Mouse (Mus musculus): ENCODE data around the gene Mepce. TPM values are rescaled to one million over a fixed set of nuclear protein-coding genes. Genes with fewer than 3 reads are reported as not detected.

The Mepce gene
- polyA plus RNA-seq, 1 experiment from 2014 or later: 17.0 TPM

GRCm38 (mm10) chr5:137800917-137801316 lies 13.5 kb upstream of the Mepce start:
- H3K27ac ChIP-seq (ENCODE audit: low read depth, low read length): no peak overlapping the region
- H3K4me2 ChIP-seq (ENCODE audit: low read depth, low read length): no peak overlapping the region
- 86% methylated on average over 3 of the region's 3 CpGs for WGBS
- H3K9ac ChIP-seq (replicated peaks; ENCODE audit: low read depth, low read length): no peak overlapping the region
- H3K4me1 ChIP-seq (ENCODE audit: control insufficient read depth, insufficient read depth, low read length): no peaks in the 10 kb centered on the region
- no peak for ATAC-seq (ENCODE audit: low read depth)
- H3K9me3 ChIP-seq (ENCODE audit: control insufficient read depth, low read length): no peaks in the 10 kb centered on the region
- no peaks in the 10 kb centered on the region for H3K27me3 ChIP-seq (ENCODE audit: control insufficient read depth, insufficient read depth, low read length)
- H3K4me3 ChIP-seq (ENCODE audit: low read depth, low read length): no peak overlapping the region
- H3K36me3 ChIP-seq (ENCODE audit: control insufficient read depth, insufficient read depth, low read length): no peaks in the 10 kb centered on the region

- WGBS: 73% methylated on average over 3 of the region's 3 CpGs
- H3K36me3 ChIP-seq (ENCODE audit: control insufficient read depth, insufficient read depth, low read length): no peaks in the 10 kb centered on the region
- no peak for ATAC-seq (ENCODE audit: low read depth)
- H3K9ac ChIP-seq (replicated peaks; ENCODE audit: low read depth, low read length): no peak overlapping the region
- H3K4me3 ChIP-seq (ENCODE audit: low read depth, low read length): no peak overlapping the region
- H3K27ac ChIP-seq (ENCODE audit: low read depth, low read length): no peak overlapping the region
- H3K9me3 ChIP-seq (ENCODE audit: control insufficient read depth, low read length): no peaks in the 10 kb centered on the region
- no peak overlapping the region for H3K4me2 ChIP-seq (ENCODE audit: low read depth, low read length)
- H3K27me3 ChIP-seq (ENCODE audit: control insufficient read depth, insufficient read depth, low read length): no peaks in the 10 kb centered on the region
- H3K4me1 ChIP-seq (ENCODE audit: control insufficient read depth, insufficient read depth, low read length): no peaks in the 10 kb centered on the region
These were observed 9.2 kb upstream of the Mepce start for GRCm38 (mm10) chr5:137796606-137797005.

- H3K27ac ChIP-seq (ENCODE audit: low read depth, low read length): no peak overlapping the region
- no peaks in the 10 kb centered on the region for H3K36me3 ChIP-seq (ENCODE audit: control insufficient read depth, insufficient read depth, low read length)
- no peak for ATAC-seq (ENCODE audit: low read depth)
- no peaks in the 10 kb centered on the region for H3K4me1 ChIP-seq (ENCODE audit: control insufficient read depth, insufficient read depth, low read length)
- H3K9me3 ChIP-seq (ENCODE audit: control insufficient read depth, low read length): no peaks in the 10 kb centered on the region
- no peak overlapping the region for H3K4me3 ChIP-seq (ENCODE audit: low read depth, low read length)
- H3K27me3 ChIP-seq (ENCODE audit: control insufficient read depth, insufficient read depth, low read length): no peaks in the 10 kb centered on the region
- H3K9ac ChIP-seq (replicated peaks; ENCODE audit: low read depth, low read length): no peak overlapping the region
- no peak overlapping the region for H3K4me2 ChIP-seq (ENCODE audit: low read depth, low read length)
These were observed 4.1 kb upstream of the Mepce start for GRCm38 (mm10) chr5:137791553-137791952.

DNA sequence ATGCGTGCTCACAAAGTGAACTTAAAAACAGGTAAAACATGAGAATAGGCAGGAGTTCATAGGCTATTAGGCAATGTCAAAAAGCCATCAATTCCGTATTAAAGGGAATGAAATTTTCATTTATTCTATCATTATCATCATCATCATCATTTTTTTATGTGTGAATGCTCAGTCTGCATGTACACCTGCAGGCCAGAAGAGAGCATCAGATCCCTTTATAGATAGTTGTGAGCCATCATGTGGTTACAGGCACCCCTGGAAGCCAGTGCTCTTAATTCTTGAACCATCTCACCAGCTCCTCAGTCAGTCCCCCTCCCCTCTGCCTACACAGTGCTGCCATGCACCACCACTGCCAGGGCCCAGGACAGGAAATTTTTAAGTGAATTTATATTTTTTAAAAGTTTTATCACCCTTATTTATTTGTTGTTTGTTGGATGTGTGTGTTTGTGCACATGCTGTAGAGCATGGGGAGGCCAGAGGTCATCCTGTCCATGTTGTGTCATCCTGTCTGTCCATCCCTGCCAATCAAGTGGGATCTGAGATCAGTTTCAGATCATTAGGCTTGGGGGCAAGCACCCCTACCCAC lies 1.6 kb upstream of the Mepce start:
- ATAC-seq (ENCODE audit: low read depth): no peak
- no peaks in the 10 kb centered on the region for H3K9me3 ChIP-seq (ENCODE audit: control insufficient read depth, low read length)
- WGBS: 92% methylated on average over 2 of the region's 2 CpGs
- peaks cover 7% of the 10 kb centered on the region; the same call in 1 of the 2 replicates for H3K36me3 ChIP-seq (ENCODE audit: control insufficient read depth, insufficient read depth, low read length)
- H3K4me1 ChIP-seq (ENCODE audit: control insufficient read depth, insufficient read depth, low read length): peaks cover 12% of the 10 kb centered on the region
- no peak overlapping the region for H3K9ac ChIP-seq (replicated peaks; ENCODE audit: low read depth, low read length)
- H3K4me2 ChIP-seq (ENCODE audit: low read depth, low read length): no peak overlapping the region
- no peaks in the 10 kb centered on the region for H3K27me3 ChIP-seq (ENCODE audit: control insufficient read depth, insufficient read depth, low read length)
- H3K27ac ChIP-seq (ENCODE audit: low read depth, low read length): no peak overlapping the region
- no peak overlapping the region for H3K4me3 ChIP-seq (ENCODE audit: low read depth, low read length)

GRCm38 (mm10) chr5:137788171-137788570 lies 716 bp upstream of the Mepce start:
- H3K36me3 ChIP-seq (ENCODE audit: control insufficient read depth, insufficient read depth, low read length): peaks cover 7% of the 10 kb centered on the region; the same call in 1 of the 2 replicates
- H3K4me2 ChIP-seq (ENCODE audit: low read depth, low read length): peak overlapping the region; percentile 76
- peak overlapping the region; percentile 82; the same call in 1 of the 2 replicates for H3K4me3 ChIP-seq (ENCODE audit: low read depth, low read length)
- H3K27ac ChIP-seq (ENCODE audit: low read depth, low read length): no peak overlapping the region
- no peak overlapping the region for H3K9ac ChIP-seq (replicated peaks; ENCODE audit: low read depth, low read length)
- H3K27me3 ChIP-seq (ENCODE audit: control insufficient read depth, insufficient read depth, low read length): no peaks in the 10 kb centered on the region
- 72% methylated on average over 24 of the region's 24 CpGs for WGBS
- peaks cover 21% of the 10 kb centered on the region for H3K4me1 ChIP-seq (ENCODE audit: control insufficient read depth, insufficient read depth, low read length)
- no peaks in the 10 kb centered on the region for H3K9me3 ChIP-seq (ENCODE audit: control insufficient read depth, low read length)
- no peak for ATAC-seq (ENCODE audit: low read depth)

- H3K4me2 ChIP-seq (ENCODE audit: low read depth, low read length): peak overlapping the region; percentile 76
- peak overlapping the region; percentile 85 for H3K9ac ChIP-seq (replicated peaks; ENCODE audit: low read depth, low read length)
- H3K4me1 ChIP-seq (ENCODE audit: control insufficient read depth, insufficient read depth, low read length): peaks cover 24% of the 10 kb centered on the region
- no peaks in the 10 kb centered on the region for H3K9me3 ChIP-seq (ENCODE audit: control insufficient read depth, low read length)
- peak overlapping the region; percentile 82 for H3K4me3 ChIP-seq (ENCODE audit: low read depth, low read length)
- no peaks in the 10 kb centered on the region for H3K27me3 ChIP-seq (ENCODE audit: control insufficient read depth, insufficient read depth, low read length)
- WGBS: under 1% methylated on average over 78 of the region's 79 CpGs
- peak overlapping the region; percentile 97 for H3K27ac ChIP-seq (ENCODE audit: low read depth, low read length)
- H3K36me3 ChIP-seq (ENCODE audit: control insufficient read depth, insufficient read depth, low read length): peaks cover 19% of the 10 kb centered on the region; the same call in 1 of the 2 replicates
- peak; percentile 80 for ATAC-seq (ENCODE audit: low read depth)
These were observed 1.1 kb downstream of the Mepce start for GRCm38 (mm10) chr5:137786109-137786942.

DNA sequence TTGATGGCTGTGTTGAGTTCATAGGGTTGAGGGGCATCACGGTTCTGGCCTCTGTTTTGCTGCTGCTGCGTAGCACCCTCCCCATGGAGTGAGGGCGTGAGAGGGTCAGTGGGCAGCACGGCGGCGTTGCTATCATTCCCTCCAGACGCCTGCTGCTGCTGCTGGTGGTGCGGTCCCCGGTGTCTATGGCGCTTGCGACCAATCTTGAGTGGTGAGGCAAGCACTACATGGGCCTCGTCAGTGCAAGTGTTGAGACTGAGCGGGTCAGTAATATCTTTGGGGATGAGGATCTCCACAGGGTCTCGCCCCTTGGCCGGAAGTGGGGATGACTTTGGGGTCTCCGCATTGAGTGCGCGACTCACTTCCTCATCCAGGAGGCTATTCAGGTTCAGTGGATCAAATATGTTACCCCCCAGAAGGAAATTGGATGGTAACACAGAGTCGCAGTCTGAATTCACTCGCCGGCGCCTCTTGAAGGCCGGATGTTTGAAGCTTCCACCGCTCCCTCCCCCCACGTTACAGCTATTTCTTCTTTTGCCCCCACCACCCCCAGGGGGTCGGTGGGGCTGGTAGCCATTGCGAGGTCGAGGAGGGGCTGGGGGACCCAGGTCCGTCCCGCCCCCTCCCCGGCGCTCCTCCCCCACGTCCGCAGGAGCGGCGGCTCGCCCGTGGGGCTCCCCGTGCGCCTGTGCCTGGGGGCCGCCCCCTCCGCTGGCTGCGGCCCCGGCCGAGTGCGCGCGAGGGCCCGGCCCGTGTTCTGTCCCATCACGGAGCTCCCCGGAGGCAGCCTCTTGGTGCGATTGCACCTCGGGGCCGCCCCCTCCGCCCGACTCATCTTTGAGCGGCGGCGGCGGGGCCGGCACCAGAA lies 2.1 kb downstream of the Mepce start:
- 1% methylated on average over 44 of the region's 62 CpGs for WGBS
- Histone ChIP-seq H3K4me1 (ENCODE audit: control insufficient read depth, insufficient read depth, low read length) (peaks cover 27% of the 10 kb centered on the region), H3K27ac (ENCODE audit: low read depth, low read length) (peak overlapping the region; percentile 96), H3K9ac (replicated peaks; ENCODE audit: low read depth, low read length) (peak overlapping the region; percentile 85), H3K27me3 (ENCODE audit: control insufficient read depth, insufficient read depth, low read length) (no peaks in the 10 kb centered on the region), H3K4me2 (ENCODE audit: low read depth, low read length) (peak overlapping the region; percentile 76), H3K4me3 (ENCODE audit: low read depth, low read length) (peak overlapping the region; percentile 82), H3K36me3 (ENCODE audit: control insufficient read depth, insufficient read depth, low read length) (peaks cover 24% of the 10 kb centered on the region; the same call in 1 of the 2 replicates), H3K9me3 (ENCODE audit: control insufficient read depth, low read length) (no peaks in the 10 kb centered on the region)
- ATAC-seq (ENCODE audit: low read depth): peak; percentile 19

DNA sequence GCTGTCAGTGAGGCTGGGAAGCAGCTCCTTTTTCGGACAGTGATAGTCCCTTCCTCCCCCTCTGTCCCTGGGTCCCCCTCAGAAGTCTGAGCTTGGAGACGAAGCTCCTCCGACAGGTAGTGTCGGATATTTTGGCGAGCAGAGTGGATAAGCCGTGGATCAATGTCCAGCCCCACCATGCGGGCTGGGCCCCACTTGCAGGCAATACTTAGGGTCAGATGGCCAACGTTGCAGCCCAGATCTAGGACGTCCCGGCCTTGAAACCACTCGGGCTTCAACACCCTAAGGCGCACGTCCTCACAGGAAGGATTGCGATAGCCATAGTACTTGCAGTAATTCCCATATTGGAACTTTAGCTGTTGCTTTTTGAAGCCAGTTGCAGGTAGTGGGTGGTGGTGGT lies 2.9 kb downstream of the Mepce start:
- ATAC-seq (ENCODE audit: low read depth): no peak
- Histone ChIP-seq H3K4me2 (ENCODE audit: low read depth, low read length) (peak overlapping the region; percentile 76), H3K9ac (replicated peaks; ENCODE audit: low read depth, low read length) (peak overlapping the region; percentile 85), H3K4me3 (ENCODE audit: low read depth, low read length) (peak overlapping the region; percentile 82), H3K36me3 (ENCODE audit: control insufficient read depth, insufficient read depth, low read length) (peaks cover 26% of the 10 kb centered on the region; the same call in 1 of the 2 replicates), H3K4me1 (ENCODE audit: control insufficient read depth, insufficient read depth, low read length) (peaks cover 36% of the 10 kb centered on the region), H3K27me3 (ENCODE audit: control insufficient read depth, insufficient read depth, low read length) (no peaks in the 10 kb centered on the region), H3K27ac (ENCODE audit: low read depth, low read length) (no peak overlapping the region), H3K9me3 (ENCODE audit: control insufficient read depth, low read length) (no peaks in the 10 kb centered on the region)
- 85% methylated on average over 14 of the region's 14 CpGs for WGBS

Measured in neural tube, embryonic 14.5 days (tissue).